Mouse (Mus musculus) limb, embryonic 12.5 days (tissue): Measurements from ENCODE around the gene Trim44. TPM values are rescaled to one million over a fixed set of nuclear protein-coding genes. Genes with fewer than 3 reads are reported as not detected.

ENCODE experiments used
- ATAC-seq: fragments of 200-750 bp; cut with Nextera tagmentation; 2 replicates; pipeline ENCODE4 v1.8.0; 2017; ENCODE audit warnings: low read depth, moderate TSS enrichment; ENCODE audit not compliant: insufficient number of reproducible peaks, insufficient read depth, low FRiP score, low TSS enrichment
- H3K27ac ChIP-seq: fragments of 300-500 bp; sonication (generic); 2 replicates; pipeline ENCODE4 v1.5.1; 2016; ENCODE audit warnings: mild to moderate bottlenecking, moderate library complexity
- H3K27me3 ChIP-seq: fragments of 300-500 bp; sonication (generic); 2 replicates; pipeline ENCODE4 v1.6.1; 2016; ENCODE audit warnings: mild to moderate bottlenecking, moderate library complexity
- H3K36me3 ChIP-seq: fragments of 300-500 bp; sonication (generic); 2 replicates; pipeline ENCODE4 v1.6.1; 2016; ENCODE audit warnings: mild to moderate bottlenecking, moderate library complexity
- H3K4me1 ChIP-seq: fragments of 300-500 bp; sonication (generic); replicated peaks from 2 replicates; pipeline ENCODE4 v1.6.1; 2016
- H3K4me2 ChIP-seq: fragments of 300-500 bp; sonication (generic); 2 replicates; pipeline ENCODE4 v1.6.1; 2016; ENCODE audit warnings: mild to moderate bottlenecking, moderate library complexity
- H3K4me3 ChIP-seq: fragments of 300-500 bp; sonication (generic); replicated peaks from 2 replicates; pipeline ENCODE4 v1.5.1; 2016; ENCODE audit warnings: mild to moderate bottlenecking
- H3K9ac ChIP-seq: fragments of 300-500 bp; sonication (generic); replicated peaks from 2 replicates; pipeline ENCODE4 v1.6.1; 2016; ENCODE audit warnings: mild to moderate bottlenecking, moderate library complexity
- H3K9me3 ChIP-seq: fragments of 300-500 bp; sonication (generic); 2 replicates; pipeline ENCODE4 v1.6.1; 2016; ENCODE audit warnings: mild to moderate bottlenecking, moderate library complexity
- WGBS: fragments of 180-500 bp; shearing (Covaris S2); methylation state at CpG from one replicate; pipeline ENCODE4 v1.1.7; 2016; 5-methylcytosine and 5-hydroxymethylcytosine counted together
- polyA plus RNA-seq: library from polyadenylated mRNA; unstranded; fragments of >200 nt; fragmentation: Nextera tagmentation; extraction: Ambion mirVana; gene quantifications from 2 replicates; pipeline ENCODE4 v1.2.1, GENCODE M21; 2016

The Trim44 gene
- polyA plus RNA-seq, 1 experiment from 2014 or later = 51.4 TPM

DNA sequence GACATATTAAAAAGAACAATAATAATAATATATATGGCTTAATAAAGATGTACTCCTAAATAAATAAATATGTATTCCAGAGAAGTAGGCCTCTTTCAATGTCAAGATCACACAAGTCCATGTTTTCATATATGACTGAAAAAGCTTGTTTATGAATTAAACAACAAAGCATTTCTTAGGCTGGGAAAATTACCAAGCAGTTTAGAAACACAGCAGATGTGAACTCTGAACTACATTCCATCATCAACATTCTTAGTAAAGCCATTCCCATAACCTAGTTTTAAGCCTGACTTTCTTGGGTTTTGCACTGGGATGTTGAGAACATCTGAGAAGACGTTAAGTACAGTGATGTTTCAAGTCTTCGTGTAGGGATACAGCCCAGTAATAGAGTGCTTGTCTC, 45.4 kb downstream of the Trim44 start:
- 77% methylated on average over 2 of the region's 2 CpGs for WGBS

DNA sequence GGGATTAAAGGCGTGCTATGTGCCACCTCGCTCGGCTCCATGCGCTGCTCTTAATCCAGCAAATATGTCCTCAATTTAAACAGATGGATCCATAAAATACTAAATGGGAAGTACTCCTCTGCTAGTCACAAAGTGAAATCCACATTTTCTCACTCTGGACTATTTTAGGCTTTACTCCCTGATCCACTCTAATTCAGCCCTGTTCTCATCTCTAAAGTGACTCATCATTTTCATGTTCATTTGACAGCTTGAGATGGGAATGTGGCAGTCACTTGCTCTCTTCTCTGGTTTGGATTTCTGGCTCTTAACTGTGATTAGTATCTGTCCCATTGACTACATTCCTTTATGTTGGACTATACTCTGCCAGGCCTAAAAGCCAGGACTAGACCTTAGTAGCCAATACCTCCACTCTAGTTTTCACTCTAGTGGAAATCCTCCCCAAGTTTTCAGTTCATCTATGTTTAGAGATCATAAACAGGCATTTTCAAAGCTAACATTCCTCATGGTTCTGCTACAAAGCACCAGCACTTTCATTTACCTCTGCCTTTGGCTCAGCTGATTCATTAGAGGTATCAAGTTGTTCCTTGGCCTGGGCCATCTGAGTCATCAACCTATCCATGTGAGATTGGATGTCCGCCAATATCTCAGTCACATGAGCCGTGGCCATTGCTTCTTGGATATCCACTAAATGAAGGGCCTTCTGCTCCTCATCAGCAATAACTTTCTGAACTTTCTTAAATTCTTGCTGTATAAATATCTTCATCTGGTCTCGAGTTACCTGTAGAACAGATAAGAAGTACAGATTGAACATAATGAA, 50.5 kb downstream of the Trim44 start:
- no peak for ATAC-seq
- no peaks in the 10 kb centered on the region for H3K9me3 ChIP-seq
- H3K9ac ChIP-seq = no peak overlapping the region
- H3K27me3 ChIP-seq = no peaks in the 10 kb centered on the region
- no peaks in the 10 kb centered on the region for H3K4me1 ChIP-seq
- no peak overlapping the region for H3K27ac ChIP-seq
- H3K36me3 ChIP-seq = peaks cover 26% of the 10 kb centered on the region
- H3K4me2 ChIP-seq = no peak overlapping the region
- no peak overlapping the region for H3K4me3 ChIP-seq
- 96% methylated on average over 7 of the region's 7 CpGs for WGBS

More for the DNA sequence above, 45.4 kb downstream of the Trim44 start:
- Histone ChIP-seq H3K27ac (no peak overlapping the region), H3K27me3 (no peaks in the 10 kb centered on the region), H3K36me3 (peaks cover 1% of the 10 kb centered on the region), H3K4me2 (no peak overlapping the region), H3K9ac (no peak overlapping the region), H3K9me3 (no peaks in the 10 kb centered on the region), H3K4me3 (no peak overlapping the region), H3K4me1 (no peaks in the 10 kb centered on the region)
- no peak for ATAC-seq

DNA sequence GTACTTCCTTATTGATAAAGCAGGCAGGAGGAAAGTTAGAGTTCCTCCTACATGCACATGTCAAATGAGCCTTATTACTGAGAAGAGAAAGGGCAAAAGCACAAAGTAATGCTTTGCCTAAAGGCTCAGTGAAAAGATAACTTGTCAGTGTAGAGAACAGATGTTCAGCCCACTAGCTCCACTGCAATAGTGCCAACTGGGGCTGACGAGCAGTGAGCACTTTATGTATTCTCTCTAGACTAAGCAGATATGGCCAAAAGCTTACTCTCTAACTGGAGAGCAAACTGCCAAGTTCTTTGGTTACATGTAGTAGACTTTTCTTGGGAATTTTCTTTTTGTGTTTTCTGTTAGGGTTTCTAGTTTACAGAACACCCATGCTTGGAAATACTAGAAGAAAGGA, 53.6 kb downstream of the Trim44 start:
- 76% methylated on average over 1 of the region's 1 CpGs for WGBS
- Histone ChIP-seq H3K9me3 (no peaks in the 10 kb centered on the region), H3K4me2 (no peak overlapping the region), H3K4me1 (no peaks in the 10 kb centered on the region), H3K4me3 (no peak overlapping the region), H3K27me3 (no peaks in the 10 kb centered on the region), H3K27ac (no peak overlapping the region), H3K9ac (no peak overlapping the region), H3K36me3 (peaks cover 26% of the 10 kb centered on the region)
- no peak for ATAC-seq

DNA sequence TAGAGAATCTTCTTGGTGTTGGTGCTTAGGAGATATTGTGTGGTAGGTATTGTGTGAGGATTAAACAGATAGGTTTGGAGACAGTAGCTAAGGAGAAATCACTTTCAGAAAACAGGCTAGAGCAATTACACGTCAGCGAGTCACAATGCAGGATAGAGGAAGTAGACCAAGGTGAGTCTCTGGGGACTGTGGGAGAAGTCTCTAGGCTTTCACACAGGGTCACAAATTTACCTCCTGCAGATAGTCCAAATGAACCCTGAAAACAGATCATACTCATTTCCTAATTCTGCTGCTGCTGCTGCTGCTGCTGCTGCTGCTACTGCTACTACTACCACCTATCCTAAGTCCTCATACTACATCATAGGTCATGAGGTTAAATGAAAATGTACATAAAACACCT, 66.2 kb downstream of the Trim44 start:
- H3K9me3 ChIP-seq = no peaks in the 10 kb centered on the region
- H3K9ac ChIP-seq = no peak overlapping the region
- no peak for ATAC-seq
- H3K36me3 ChIP-seq = peaks cover 16% of the 10 kb centered on the region; the same call in 1 of the 2 replicates
- 80% methylated on average over 2 of the region's 2 CpGs for WGBS
- H3K27ac ChIP-seq = no peak overlapping the region
- H3K4me3 ChIP-seq = no peak overlapping the region
- no peaks in the 10 kb centered on the region for H3K27me3 ChIP-seq
- H3K4me2 ChIP-seq = no peak overlapping the region
- 0 out of 2 replicates have a peak, but pooled peaks cover 6% of the 10 kb centered on the region for H3K4me1 ChIP-seq

DNA sequence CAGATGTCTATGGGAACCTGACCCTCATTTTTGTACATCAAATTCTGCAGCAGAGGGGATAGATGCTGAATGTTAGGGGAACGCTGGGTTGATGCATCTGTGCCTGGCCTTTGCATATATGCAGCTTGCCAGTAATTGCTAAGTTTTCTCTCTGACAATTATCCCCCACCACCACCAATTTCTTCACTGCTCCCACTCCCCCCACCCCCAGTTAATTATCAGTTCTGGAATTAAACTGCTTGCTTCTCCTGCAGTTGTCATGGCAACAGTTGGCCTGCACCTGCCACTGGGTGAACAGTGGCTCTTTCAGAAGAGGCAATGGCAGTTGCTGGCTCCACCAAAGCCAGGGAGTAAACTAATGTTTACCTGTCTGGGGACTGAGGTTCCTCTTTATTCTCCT, 70.8 kb downstream of the Trim44 start:
- H3K9ac ChIP-seq = no peak overlapping the region
- H3K27me3 ChIP-seq = no peaks in the 10 kb centered on the region
- no peaks in the 10 kb centered on the region for H3K9me3 ChIP-seq
- no peak overlapping the region for H3K4me3 ChIP-seq
- 89% methylated on average over 1 of the region's 1 CpGs for WGBS
- H3K4me2 ChIP-seq = no peak overlapping the region
- no peak for ATAC-seq
- no peak overlapping the region for H3K27ac ChIP-seq
- H3K36me3 ChIP-seq = no peaks in the 10 kb centered on the region
- H3K4me1 ChIP-seq = 0 out of 2 replicates have a peak, but pooled peaks cover 6% of the 10 kb centered on the region

DNA sequence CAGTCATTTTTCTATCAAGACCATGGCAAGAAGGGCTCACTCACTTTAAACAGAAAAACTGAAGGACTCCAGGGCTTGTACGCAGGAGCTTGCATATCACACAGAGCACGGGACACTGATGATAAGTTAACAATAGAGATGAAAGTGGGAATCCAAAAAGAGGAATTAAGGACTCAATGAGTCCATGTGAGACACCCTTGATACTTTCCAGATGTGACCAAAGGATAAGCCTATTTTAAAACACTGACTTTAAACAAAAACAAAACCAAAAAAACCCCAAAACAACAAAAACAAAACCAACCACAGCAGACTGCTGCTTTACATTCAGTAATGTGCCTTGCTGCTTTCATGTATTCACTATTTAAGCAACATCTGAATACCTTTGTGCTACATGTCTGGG, 75.7 kb downstream of the Trim44 start:
- WGBS = 54% methylated on average over 2 of the region's 2 CpGs
- ATAC-seq = no peak

DNA sequence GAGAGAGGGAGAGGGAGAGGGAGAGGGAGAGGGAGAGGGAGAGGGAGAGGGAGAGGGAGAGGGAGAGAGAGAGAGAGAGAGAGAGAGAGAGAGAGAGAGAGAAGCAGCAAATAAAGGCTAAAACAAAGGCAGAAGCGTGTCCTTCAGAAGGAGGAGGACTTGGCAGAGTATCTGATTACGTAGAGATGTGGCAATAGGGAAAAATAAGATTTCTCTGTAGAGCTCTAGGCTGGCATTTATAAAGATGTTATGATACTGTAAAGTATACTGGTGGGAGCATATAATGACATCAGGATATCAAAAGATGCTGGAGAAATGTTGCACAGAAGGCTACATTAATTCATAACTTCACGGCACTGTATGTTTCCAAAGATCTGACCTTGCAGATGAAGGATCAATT, 76.5 kb downstream of the Trim44 start:
- no peak for ATAC-seq
- Histone ChIP-seq H3K4me1 (no peaks in the 10 kb centered on the region), H3K9ac (no peak overlapping the region), H3K9me3 (no peaks in the 10 kb centered on the region), H3K36me3 (no peaks in the 10 kb centered on the region), H3K4me3 (no peak overlapping the region), H3K27ac (no peak overlapping the region), H3K4me2 (no peak overlapping the region), H3K27me3 (no peaks in the 10 kb centered on the region)
- WGBS = 80% methylated on average over 3 of the region's 3 CpGs

More for the DNA sequence above, 75.7 kb downstream of the Trim44 start:
- no peak overlapping the region for H3K4me2 ChIP-seq
- H3K9ac ChIP-seq = no peak overlapping the region
- H3K4me1 ChIP-seq = no peaks in the 10 kb centered on the region
- no peaks in the 10 kb centered on the region for H3K36me3 ChIP-seq
- no peak overlapping the region for H3K27ac ChIP-seq
- H3K27me3 ChIP-seq = no peaks in the 10 kb centered on the region
- no peaks in the 10 kb centered on the region for H3K9me3 ChIP-seq
- H3K4me3 ChIP-seq = no peak overlapping the region

DNA sequence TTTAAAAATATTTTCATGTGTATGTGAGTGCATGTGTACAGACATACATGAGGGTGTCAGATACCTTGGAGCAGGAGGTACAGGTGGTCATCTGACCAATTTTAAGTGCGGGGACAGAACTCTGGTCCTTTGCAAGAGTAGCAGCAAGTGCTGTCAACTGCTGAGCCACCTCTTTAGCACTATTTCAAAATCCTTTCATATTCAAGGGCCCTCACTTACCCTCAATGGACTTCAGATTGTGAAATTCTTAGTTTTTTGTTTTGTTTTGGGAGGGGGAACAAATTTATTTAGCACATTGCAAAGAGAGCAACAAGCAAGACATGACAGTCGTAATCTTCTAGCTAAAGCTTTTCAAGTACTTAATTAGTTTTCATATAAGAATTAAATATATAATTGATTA, 81.7 kb downstream of the Trim44 start:
- H3K27me3 ChIP-seq = no peaks in the 10 kb centered on the region
- H3K9me3 ChIP-seq = no peaks in the 10 kb centered on the region
- H3K4me1 ChIP-seq = no peaks in the 10 kb centered on the region
- no peak overlapping the region for H3K27ac ChIP-seq
- H3K4me2 ChIP-seq = no peak overlapping the region
- H3K4me3 ChIP-seq = no peak overlapping the region
- no peak for ATAC-seq
- H3K36me3 ChIP-seq = no peaks in the 10 kb centered on the region
- 92% methylated on average over 2 of the region's 2 CpGs for WGBS
- no peak overlapping the region for H3K9ac ChIP-seq

DNA sequence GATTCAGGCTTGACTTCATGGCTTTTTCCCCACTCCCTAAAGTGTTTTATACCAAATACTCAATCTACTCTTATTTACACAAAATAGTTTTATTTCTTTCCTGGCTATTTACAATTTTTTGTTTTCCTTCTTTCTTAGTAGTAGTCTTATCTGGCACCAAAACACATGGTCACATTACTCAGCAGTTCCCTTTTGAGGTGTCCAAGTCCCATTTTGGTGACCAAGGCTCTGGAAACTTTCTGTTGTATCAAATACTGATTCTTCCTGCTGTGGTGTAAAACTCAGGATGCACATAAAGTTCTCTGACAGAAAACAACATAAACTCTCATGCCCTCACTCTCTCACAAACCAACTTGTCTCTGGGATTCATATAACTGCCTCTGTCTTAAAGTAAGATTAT, 83.3 kb downstream of the Trim44 start:
- H3K36me3 ChIP-seq = no peaks in the 10 kb centered on the region
- no peak overlapping the region for H3K4me3 ChIP-seq
- H3K27me3 ChIP-seq = no peaks in the 10 kb centered on the region
- no peak for ATAC-seq
- no peaks in the 10 kb centered on the region for H3K4me1 ChIP-seq
- H3K9ac ChIP-seq = no peak overlapping the region
- no peaks in the 10 kb centered on the region for H3K9me3 ChIP-seq
- H3K4me2 ChIP-seq = no peak overlapping the region
- H3K27ac ChIP-seq = no peak overlapping the region

DNA sequence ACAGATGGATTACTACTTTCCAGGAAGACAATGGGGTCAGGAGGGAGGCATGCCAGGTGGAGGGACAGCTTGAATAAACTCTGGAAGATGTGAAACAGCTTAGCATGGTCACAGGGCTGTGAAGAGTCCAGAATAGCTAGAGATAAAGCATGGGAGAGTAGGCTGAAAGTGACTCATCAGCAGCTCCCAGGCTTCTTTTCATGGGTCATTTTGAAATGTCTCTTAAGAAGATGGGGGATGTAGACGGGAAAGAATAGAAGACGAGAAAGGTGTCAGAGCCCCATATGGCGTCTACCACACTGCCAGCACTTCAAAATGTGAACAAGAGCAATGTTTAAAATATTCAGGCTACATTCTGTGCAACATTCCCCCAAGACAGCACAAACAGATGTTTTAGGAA, 91.1 kb downstream of the Trim44 start:
- H3K27me3 ChIP-seq = no peaks in the 10 kb centered on the region
- no peak overlapping the region for H3K27ac ChIP-seq
- H3K9ac ChIP-seq = no peak overlapping the region
- ATAC-seq = no peak
- H3K4me1 ChIP-seq = 0 out of 2 replicates have a peak, but pooled peaks cover 5% of the 10 kb centered on the region
- no peaks in the 10 kb centered on the region for H3K36me3 ChIP-seq
- WGBS = 87% methylated on average over 3 of the region's 3 CpGs
- H3K4me2 ChIP-seq = no peak overlapping the region
- H3K4me3 ChIP-seq = no peak overlapping the region
- H3K9me3 ChIP-seq = no peaks in the 10 kb centered on the region

DNA sequence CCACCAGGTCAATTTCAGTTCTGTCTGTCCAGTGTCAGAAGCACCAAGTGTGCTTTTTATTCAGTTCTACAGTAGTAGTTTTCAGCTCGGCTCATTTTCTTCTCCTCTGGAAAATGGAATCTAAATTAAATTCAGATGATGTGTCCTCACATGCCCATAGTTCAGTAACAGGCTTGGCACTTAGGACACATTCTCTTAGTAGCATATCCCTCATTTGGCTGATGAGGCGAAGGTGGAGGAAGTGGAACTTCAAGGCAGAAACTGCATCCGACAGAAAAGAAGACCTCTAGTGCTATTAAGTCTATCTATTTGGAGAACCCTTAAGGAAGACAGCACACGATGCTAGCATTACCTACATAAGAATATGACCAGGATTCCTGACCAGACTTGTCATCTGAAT, 92.5 kb downstream of the Trim44 start:
- Histone ChIP-seq H3K27me3 (no peaks in the 10 kb centered on the region), H3K4me3 (no peak overlapping the region), H3K4me1 (0 out of 2 replicates have a peak, but pooled peaks cover 5% of the 10 kb centered on the region), H3K9ac (no peak overlapping the region), H3K27ac (no peak overlapping the region), H3K9me3 (no peaks in the 10 kb centered on the region), H3K4me2 (no peak overlapping the region), H3K36me3 (no peaks in the 10 kb centered on the region)
- WGBS = 82% methylated on average over 4 of the region's 4 CpGs
- no peak for ATAC-seq

DNA sequence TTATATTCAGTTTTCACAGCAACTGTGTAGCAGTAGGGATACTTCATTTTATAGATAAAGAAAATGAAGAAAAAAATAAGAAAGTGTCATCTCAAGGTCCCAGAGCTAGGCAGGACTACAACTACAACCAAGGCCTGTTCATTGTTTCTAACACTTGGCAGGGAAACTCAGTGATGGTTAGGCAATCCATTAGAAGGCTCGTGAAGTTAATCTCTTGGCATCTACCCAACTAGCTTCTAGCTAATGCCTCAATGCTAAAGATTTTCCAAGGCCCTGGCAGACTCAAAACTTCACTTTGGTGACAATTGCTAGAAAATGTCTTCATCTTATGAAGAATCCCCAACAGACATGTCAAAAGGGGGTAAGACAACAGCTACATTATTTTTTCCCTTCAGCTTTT, 93.0 kb downstream of the Trim44 start:
- no peak overlapping the region for H3K4me2 ChIP-seq
- H3K36me3 ChIP-seq = no peaks in the 10 kb centered on the region
- no peaks in the 10 kb centered on the region for H3K9me3 ChIP-seq
- no peak overlapping the region for H3K4me3 ChIP-seq
- no peaks in the 10 kb centered on the region for H3K27me3 ChIP-seq
- H3K4me1 ChIP-seq = 0 out of 2 replicates have a peak, but pooled peaks cover 5% of the 10 kb centered on the region
- no peak for ATAC-seq
- 56% methylated on average over 1 of the region's 1 CpGs for WGBS
- H3K27ac ChIP-seq = no peak overlapping the region
- no peak overlapping the region for H3K9ac ChIP-seq
